Mouse (Mus musculus) neutrophil, adult 83 days (primary cell): ENCODE data around the gene BC049730. TPM values are rescaled to one million over a fixed set of nuclear protein-coding genes. Genes with fewer than 3 reads are reported as not detected.

ENCODE experiments used
- total RNA-seq, 2 experiments: library from RNA; stranded (reverse); gene quantifications; one replicate each; pipeline ENCODE4 v1.2.4; 2023

BC049730 gene
- 1 to 10 TPM in 1 of 2 experiments, not detected in 1; 1.4 TPM for total RNA-seq

DNA sequence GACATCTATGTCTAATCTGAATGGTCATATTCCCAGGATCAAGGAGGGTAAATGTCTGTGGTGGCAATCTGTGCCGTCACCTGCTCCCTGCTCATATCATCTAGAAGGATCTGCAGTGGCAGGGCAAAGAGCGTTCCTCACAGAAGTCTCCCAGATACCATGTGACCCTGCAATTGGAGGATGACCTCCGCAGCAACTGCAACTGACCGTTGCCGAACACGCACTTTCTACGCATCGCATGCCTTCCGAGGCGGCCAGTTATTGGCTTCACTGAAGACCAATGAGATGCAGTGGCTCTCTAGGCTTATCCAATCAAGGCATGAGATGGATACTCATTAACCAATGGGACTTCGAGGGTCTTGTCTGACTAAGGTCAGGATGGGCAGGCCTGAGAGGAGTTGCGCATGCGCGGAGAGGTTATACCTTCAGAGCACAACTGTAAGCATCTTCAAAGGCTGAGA is at the start of gene BC049730:
BC049730 (plus strand) TSS at position 411 of the 461 bp plus-strand sequence.

DNA sequence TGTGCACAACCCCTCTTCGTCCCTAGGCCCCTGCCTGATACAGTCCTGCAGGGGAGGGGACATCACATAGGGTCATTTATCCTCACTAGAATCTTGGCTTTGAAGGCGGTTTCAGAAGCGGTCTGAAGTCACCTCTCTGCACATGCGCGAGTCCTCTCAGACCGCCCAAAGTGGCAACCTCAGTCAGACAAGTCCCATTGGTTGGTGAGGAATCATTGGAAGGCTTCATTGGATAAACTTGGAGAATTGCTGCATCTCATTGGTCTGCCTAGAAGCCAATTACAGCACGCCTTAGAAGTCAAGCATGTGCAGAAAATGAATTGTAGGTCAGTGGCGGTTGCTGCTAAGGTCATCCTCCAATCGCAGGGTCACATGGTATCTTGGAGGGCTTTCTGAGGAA is 32.5 kb upstream of the BC049730 start, which contains the start of gene Tex101:
Tex101 (minus strand) TSS at position 101 of the 400 bp plus-strand sequence.

DNA sequence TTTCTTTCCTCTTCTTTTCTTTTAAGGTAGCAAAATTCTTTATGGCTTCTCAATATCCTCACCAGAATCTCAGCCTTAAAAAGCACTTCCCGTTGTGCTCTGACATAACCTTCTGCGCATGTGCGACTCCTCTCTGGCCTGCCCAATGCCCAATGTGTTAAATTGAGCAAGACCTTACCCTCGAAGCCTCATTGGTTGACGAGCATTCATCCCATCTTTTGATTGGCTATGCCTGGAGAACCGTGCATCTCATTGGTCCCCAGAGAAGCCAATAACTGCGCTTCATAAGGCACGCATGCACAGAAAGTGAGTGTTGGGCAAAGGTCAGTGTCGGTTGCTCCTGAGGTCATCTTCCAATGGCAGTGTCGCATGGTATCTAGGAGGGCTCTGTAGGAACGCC is 17.8 kb downstream of the BC049730 start, which contains the start of gene Gm4763:
Gm4763 (minus strand) TSS at position 101 of the 400 bp plus-strand sequence.

DNA sequence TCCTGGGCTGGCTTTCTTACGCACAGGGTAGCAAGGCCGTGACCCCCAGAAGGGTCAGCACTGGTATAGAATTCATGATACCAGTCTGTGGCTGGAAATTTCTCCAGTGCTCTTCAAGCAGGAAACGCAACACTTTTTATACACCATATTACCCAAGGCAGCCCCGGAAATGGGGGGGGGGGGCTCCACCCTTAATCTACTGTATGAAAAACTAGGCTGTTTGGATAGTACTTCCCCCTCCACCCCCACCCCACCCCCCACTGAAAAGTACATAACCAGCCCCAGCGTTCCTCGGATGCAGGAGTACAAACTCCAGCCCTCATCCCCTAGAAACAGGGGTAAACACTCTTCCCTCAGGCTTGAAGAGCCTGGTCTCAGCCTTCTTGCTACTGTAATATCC is 51.2 kb downstream of the BC049730 start, which contains the start of gene Cd177:
Cd177 (minus strand) TSS at position 101 of the 400 bp plus-strand sequence.

Other genes with a start within 250 kb of the BC049730 start
- 100 to 1,000 TPM; 869 to 905 TPM for gene Plaur, start 246.8 kb upstream of the BC049730 start, total RNA-seq
- gene Cadm4, start 227.2 kb upstream of the BC049730 start, total RNA-seq: under 1 TPM in 1 of 2 experiments, not detected in 1; 0.20 TPM
- gene Zfp428, start 202.2 kb upstream of the BC049730 start, total RNA-seq: under 1 TPM; 0.53 to 0.96 TPM
- gene AC161166.1, start 196.8 kb upstream of the BC049730 start, total RNA-seq: not detected
- 1 to 10 TPM; 5.8 to 6.4 TPM for gene Irgq, start 178.6 kb upstream of the BC049730 start, total RNA-seq
- not detected for gene Pinlyp, start 163.1 kb upstream of the BC049730 start, total RNA-seq
- 10 to 100 TPM; 33.5 to 34.6 TPM for gene Xrcc1, start 163.0 kb upstream of the BC049730 start, total RNA-seq
- 10 to 100 TPM; 64.1 to 70.6 TPM for gene Ethe1, start 121.7 kb upstream of the BC049730 start, total RNA-seq
- gene Zfp575, start 121.6 kb upstream of the BC049730 start, total RNA-seq: under 1 TPM in 1 of 2 experiments, not detected in 1; 0.15 TPM
- 1 to 10 TPM; 6.0 to 6.7 TPM for gene Phldb3, start 98.5 kb upstream of the BC049730 start, total RNA-seq
- gene Lypd3, start 72.7 kb upstream of the BC049730 start, total RNA-seq: not detected
- not detected for gene Tex101, start 32.6 kb upstream of the BC049730 start, total RNA-seq
- 1 to 10 TPM; 7.2 to 7.3 TPM for gene Gm4763, start 17.7 kb downstream of the BC049730 start, total RNA-seq
- gene Cd177, start 51.1 kb downstream of the BC049730 start, total RNA-seq: 1,000 to 10,000 TPM; 1,228 to 1,288 TPM
- gene Ceacam10, start 68.0 kb downstream of the BC049730 start, total RNA-seq: 10 to 100 TPM; 68.3 to 68.8 TPM
- gene Gm9844, start 153.0 kb downstream of the BC049730 start, total RNA-seq: not detected
- not detected for gene Lypd4, start 160.7 kb downstream of the BC049730 start, total RNA-seq
- gene Dmrtc2, start 160.8 kb downstream of the BC049730 start, total RNA-seq: not detected
- 100 to 1,000 TPM; 831 to 832 TPM for gene Rps19, start 175.1 kb downstream of the BC049730 start, total RNA-seq
- gene Cd79a, start 188.1 kb downstream of the BC049730 start, total RNA-seq: 1 to 10 TPM; 5.4 to 6.3 TPM
- 100 to 1,000 TPM; 583 to 627 TPM for gene Arhgef1, start 193.7 kb downstream of the BC049730 start, total RNA-seq
- not detected for gene Gm4881, start 235.3 kb downstream of the BC049730 start, total RNA-seq